Comparison of ENCODE assay signal across 8 mouse cellular contexts in genomic region chr10:62980039-62980954, GRCm38 (mm10). TPM values are rescaled to one million over a fixed set of nuclear protein-coding genes. Genes with fewer than 3 reads are reported as not detected.
DNase-seq lines count a peak whose midpoint lies in the region; ATAC-seq and TF ChIP-seq lines count a peak whose summit lies in the region.

Rufy2 (plus strand) TSS chr10:62980223.

- TF ChIP-seq CTCF in bone marrow, adult 2 months (IDR thresholded peaks at IDR 0.05; ENCODE audit: control insufficient read depth, insufficient read depth, low read length) = peak; percentile 71

- peak within 1 kb of the TSS; percentile 59 for H3K4me2 ChIP-seq in embryonic facial prominence, embryonic 14.5 days (ENCODE audit: low read depth, low read length)
- H3K4me2 ChIP-seq in limb, embryonic 13.5 days (replicated peaks) = peak within 1 kb of the TSS; percentile 69
- H3K4me2 ChIP-seq in midbrain, embryonic 15.5 days = peak within 1 kb of the TSS; percentile 67

- H3K36me3 ChIP-seq in embryonic facial prominence, embryonic 14.5 days (ENCODE audit: control insufficient read depth, insufficient read depth, low read length) = peaks cover 23% of the 10 kb centered on the region
- H3K36me3 ChIP-seq in limb, embryonic 13.5 days = peaks cover 34% of the 10 kb centered on the region
- H3K36me3 ChIP-seq in midbrain, embryonic 15.5 days (replicated peaks) = peaks cover 14% of the 10 kb centered on the region

- peak within 1 kb of the TSS; percentile 86 for H3K4me3 ChIP-seq in bone marrow, adult 2 months (replicated peaks; ENCODE audit: control insufficient read depth, low read depth, low read length)
- H3K4me3 ChIP-seq in embryonic facial prominence, embryonic 14.5 days (ENCODE audit: low read depth, low read length) = peak within 1 kb of the TSS; percentile 80
- H3K4me3 ChIP-seq in limb, embryonic 13.5 days = peak within 1 kb of the TSS; percentile 96
- peak within 1 kb of the TSS; percentile 96 for H3K4me3 ChIP-seq in midbrain, embryonic 15.5 days

- no peaks in the 10 kb centered on the region for H3K9me3 ChIP-seq in embryonic facial prominence, embryonic 14.5 days (ENCODE audit: control insufficient read depth, low read length)
- H3K9me3 ChIP-seq in limb, embryonic 13.5 days = no peaks in the 10 kb centered on the region
- H3K9me3 ChIP-seq in midbrain, embryonic 15.5 days = no peaks in the 10 kb centered on the region

- no peaks in the 10 kb centered on the region; the same call in 1 of the 2 replicates for H3K4me1 ChIP-seq in bone marrow, adult 2 months (ENCODE audit: control insufficient read depth, insufficient read depth, low read length)
- H3K4me1 ChIP-seq in embryonic facial prominence, embryonic 14.5 days (ENCODE audit: control insufficient read depth, insufficient read depth, low read length) = peaks cover 5% of the 10 kb centered on the region; the same call in 1 of the 2 replicates
- peaks cover 11% of the 10 kb centered on the region for H3K4me1 ChIP-seq in limb, embryonic 13.5 days
- peaks cover 11% of the 10 kb centered on the region for H3K4me1 ChIP-seq in midbrain, embryonic 15.5 days

- peak within 1 kb of the TSS; percentile 36; the same call in 1 of the 2 replicates for H3K27ac ChIP-seq in bone marrow, adult 2 months (ENCODE audit: control insufficient read depth, insufficient read depth, low read depth, low read length, poor library complexity)
- H3K27ac ChIP-seq in embryonic facial prominence, embryonic 14.5 days (replicated peaks; ENCODE audit: low read depth, low read length) = peak within 1 kb of the TSS; percentile 71
- peak within 1 kb of the TSS; percentile 69; the same call in 1 of the 2 replicates for H3K27ac ChIP-seq in limb, embryonic 13.5 days
- peak within 1 kb of the TSS; percentile 92 for H3K27ac ChIP-seq in midbrain, embryonic 15.5 days

- peak within 1 kb of the TSS; percentile 88 for H3K9ac ChIP-seq in embryonic facial prominence, embryonic 14.5 days (ENCODE audit: low read depth, low read length)
- H3K9ac ChIP-seq in limb, embryonic 13.5 days = peak within 1 kb of the TSS; percentile 93
- H3K9ac ChIP-seq in midbrain, embryonic 15.5 days = peak within 1 kb of the TSS; percentile 98

- peak; percentile 95 for ATAC-seq in embryonic facial prominence, embryonic 14.5 days (ENCODE audit: low read depth)
- ATAC-seq in limb, embryonic 13.5 days (ENCODE audit: low FRiP score, low read depth) = peak; percentile 91
- ATAC-seq in midbrain, embryonic 15.5 days (replicated peaks) = peak; percentile 94

- TF ChIP-seq POLR2A in bone marrow, adult 2 months (IDR thresholded peaks at IDR 0.05; ENCODE audit: borderline replicate concordance, control insufficient read depth, low read depth, low read length) = 0 out of 2 replicates have a peak, but pooled peaks have one; percentile 6

- DNase-seq in 416B (ENCODE audit: low read depth) = peak; percentile 55
- peak; percentile 83 for DNase-seq in embryonic facial prominence, embryonic 14.5 days (ENCODE audit: low spot score)
- DNase-seq in heart, adult 8-10 months (ENCODE audit: low spot score) = peak; percentile 72
- peak; percentile 76 to 77 for DNase-seq in kidney, adult 8-10 months
- peak; percentile 67 to 82 for DNase-seq in spleen, adult 18-20 months

- WGBS in bone marrow, adult 2 months = under 1% methylated on average over 76 of the region's 77 CpGs
- under 1% methylated on average over 44 of the region's 77 CpGs for WGBS in embryonic facial prominence, embryonic 14.5 days
- under 1% methylated on average over 70 of the region's 77 CpGs for WGBS in limb, embryonic 13.5 days
- under 1% methylated on average over 72 of the region's 77 CpGs for WGBS in midbrain, embryonic 15.5 days

- H3K27me3 ChIP-seq in embryonic facial prominence, embryonic 14.5 days (replicated peaks; ENCODE audit: control insufficient read depth, insufficient read depth, low read length) = no peaks in the 10 kb centered on the region
- no peaks in the 10 kb centered on the region for H3K27me3 ChIP-seq in limb, embryonic 13.5 days
- no peaks in the 10 kb centered on the region for H3K27me3 ChIP-seq in midbrain, embryonic 15.5 days (replicated peaks)

RNA-seq across cellular contexts. Expression of gene Rufy2, which starts in this region (rescaled TPM):
- 7.0 and 7.1 TPM in 2 replicates for polyA plus RNA-seq in bone marrow, adult 2 months (2011; ENCODE audit: insufficient read depth, insufficient read length, low replicate concordance, missing spikeins)
- polyA plus RNA-seq in embryonic facial prominence, embryonic 14.5 days (2014; fragmentation: Nextera tagmentation; extraction: Ambion mirVana) = 23.5 and 26.3 TPM in 2 replicates
- 10 to 100 TPM in 2 of 4 experiments, 1 to 10 TPM in 2; 6.4 to 10.8 (median 9.6) TPM for total RNA-seq in heart, adult 8-10 months (2022)
- 33.7 and 34.8 TPM in 2 replicates for polyA plus RNA-seq in limb, embryonic 13.5 days (2015; fragmentation: Nextera tagmentation; extraction: Ambion mirVana)
- 61.2 and 65.5 TPM in 2 replicates for polyA plus RNA-seq in midbrain, embryonic 15.5 days (2015; fragmentation: Nextera tagmentation; extraction: Ambion mirVana)

Comparison
In these comparisons a context has a peak if more than half of its experiments do, and no peak if none do; other contexts are left out.
1. Peak in every context shown above with its lines: DNase-seq, ATAC-seq, H3K4me3 ChIP-seq and H3K27ac ChIP-seq.
2. H3K27ac ChIP-seq: peak in every context shown above with its lines; median percentile 92 in midbrain, embryonic 15.5 days; 71 in embryonic facial prominence, embryonic 14.5 days; 69 in limb, embryonic 13.5 days; 36 in bone marrow, adult 2 months.